Comparison of ENCODE assay signal across 15 mouse cellular contexts in the genomic region with DNA sequence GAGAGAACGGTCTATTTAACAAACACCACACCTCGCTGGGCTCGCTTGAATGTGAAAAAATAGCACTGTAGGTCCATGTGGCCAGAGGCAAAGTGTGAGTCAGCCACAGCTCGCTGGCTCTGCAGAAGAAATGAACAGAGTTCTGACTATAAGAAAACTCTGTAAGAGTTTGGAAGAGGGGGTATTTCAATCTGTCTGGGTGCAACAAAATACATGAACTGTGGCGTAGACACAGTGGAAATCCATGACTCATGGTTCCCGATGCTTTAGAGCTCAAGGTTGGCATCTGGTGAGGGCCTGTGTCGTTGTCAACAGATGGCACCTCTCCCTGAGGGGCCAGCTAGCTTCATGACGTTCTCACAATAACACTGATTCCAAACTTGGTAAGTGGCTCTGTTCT.
DNase-seq lines count a peak whose midpoint lies in the region; ATAC-seq and TF ChIP-seq lines count a peak whose summit lies in the region.
"Had no signal": no experiment of that assay in that cellular context is flagged by ENCODE, and none has a peak within 500 bp of the region (broad histone marks: within the 10 kb centered on the region; RNA-seq: fewer than 3 reads in every experiment).

No protein-coding gene starts in this region.

- no peak for TF ChIP-seq POLR2A in thymus, adult 2 months (IDR thresholded peaks at IDR 0.05; ENCODE audit: control insufficient read depth, extremely low read depth, insufficient read depth, low read length, poor library complexity)

- no peak overlapping the region for H3K27ac ChIP-seq in thymus, adult 2 months (ENCODE audit: control insufficient read depth, insufficient read depth, low read length)
- H3K27ac ChIP-seq in midbrain, postnatal 0 days (ENCODE audit: low read depth, low read length), result no peak overlapping the region
- H3K27ac ChIP-seq in intestine, postnatal 0 days (ENCODE audit: low read depth, low read length), result no peak overlapping the region
- H3K27ac ChIP-seq: forebrain, embryonic 12.5 days; kidney, postnatal 0 days; liver, embryonic 13.5 days had no signal

- DNase-seq in cerebellum, postnatal 4 days (ENCODE audit: low spot score in 2 of 2), result no peak
- peak; percentile 9 for DNase-seq in 3134 (ENCODE audit: extremely low read depth, insufficient read length, low spot score)
- DNase-seq in adrenal gland, postnatal 36 days, result peak; percentile 36 to 42
- peak; percentile 38 to 58 for DNase-seq in cerebellum, postnatal 14 days
- DNase-seq in thymus, adult 2 months, result no peak
- DNase-seq in midbrain, postnatal 0 days (ENCODE audit: low spot score), result no peak
- DNase-seq: heart, postnatal 14 days; liver, embryonic 13.5 days; lung, postnatal 10 days had no signal

- no peak overlapping the region for H3K4me2 ChIP-seq in midbrain, postnatal 0 days (ENCODE audit: low read depth, low read length, poor library complexity, severe bottlenecking)
- H3K4me2 ChIP-seq in intestine, postnatal 0 days (replicated peaks; ENCODE audit: low read depth), result no peak overlapping the region
- H3K4me2 ChIP-seq: forebrain, embryonic 12.5 days; liver, embryonic 13.5 days had no signal

- no peaks in the 10 kb centered on the region for H3K36me3 ChIP-seq in thymus, adult 2 months (ENCODE audit: control insufficient read depth, insufficient read depth, low read length)
- H3K36me3 ChIP-seq in midbrain, postnatal 0 days (ENCODE audit: insufficient read depth, low read length), result no peaks in the 10 kb centered on the region
- no peaks in the 10 kb centered on the region for H3K36me3 ChIP-seq in intestine, postnatal 0 days (ENCODE audit: control insufficient read depth, insufficient read depth)
- H3K36me3 ChIP-seq: forebrain, embryonic 12.5 days; G1E; liver, embryonic 13.5 days had no signal

- no peak overlapping the region for H3K4me3 ChIP-seq in thymus, adult 2 months (ENCODE audit: control insufficient read depth, insufficient read depth, low read length)
- no peak overlapping the region for H3K4me3 ChIP-seq in midbrain, postnatal 0 days (ENCODE audit: low read depth, low read length)
- H3K4me3 ChIP-seq in intestine, postnatal 0 days (ENCODE audit: low read depth, low read length), result no peak overlapping the region
- H3K4me3 ChIP-seq: forebrain, embryonic 12.5 days; liver, embryonic 13.5 days had no signal

- H3K9ac ChIP-seq in midbrain, postnatal 0 days (replicated peaks; ENCODE audit: low read length, poor library complexity, severe bottlenecking), result no peak overlapping the region
- H3K9ac ChIP-seq in intestine, postnatal 0 days (ENCODE audit: low read depth, low read length), result no peak overlapping the region
- H3K9ac ChIP-seq: forebrain, embryonic 12.5 days; liver, embryonic 13.5 days had no signal

- H3K9me3 ChIP-seq in midbrain, postnatal 0 days (ENCODE audit: low read length), result no peaks in the 10 kb centered on the region
- no peaks in the 10 kb centered on the region for H3K9me3 ChIP-seq in intestine, postnatal 0 days (ENCODE audit: control insufficient read depth)
- H3K9me3 ChIP-seq: forebrain, embryonic 12.5 days; liver, embryonic 13.5 days had no signal

- H3K27me3 ChIP-seq in thymus, adult 2 months (ENCODE audit: control insufficient read depth, insufficient read depth, low read length), result no peaks in the 10 kb centered on the region
- no peaks in the 10 kb centered on the region for H3K27me3 ChIP-seq in midbrain, postnatal 0 days (ENCODE audit: insufficient read depth, low read length)
- no peaks in the 10 kb centered on the region for H3K27me3 ChIP-seq in intestine, postnatal 0 days (replicated peaks; ENCODE audit: control insufficient read depth, insufficient read depth, low read length)
- H3K27me3 ChIP-seq: forebrain, embryonic 12.5 days; liver, embryonic 13.5 days had no signal

- 84% methylated on average over 8 of the region's 8 CpGs for WGBS in thymus, adult 2 months
- 75% methylated on average over 8 of the region's 8 CpGs for WGBS in midbrain, postnatal 0 days
- WGBS in intestine, postnatal 0 days, result 72% methylated on average over 8 of the region's 8 CpGs

- TF ChIP-seq CTCF in thymus, adult 2 months (IDR thresholded peaks at IDR 0.05; ENCODE audit: borderline replicate concordance, control insufficient read depth, extremely low read depth, insufficient read depth, low read length, poor library complexity), result no peak
- TF ChIP-seq CTCF in midbrain, postnatal 0 days (IDR thresholded peaks at IDR 0.05), result no peak
- no peak for TF ChIP-seq CTCF in intestine, postnatal 0 days (IDR thresholded peaks at IDR 0.05; ENCODE audit: low read depth)

- H3K4me1 ChIP-seq in thymus, adult 2 months (replicated peaks; ENCODE audit: control insufficient read depth, insufficient read depth, low read length), result no peaks in the 10 kb centered on the region
- H3K4me1 ChIP-seq in midbrain, postnatal 0 days (ENCODE audit: insufficient read depth, low read length), result no peaks in the 10 kb centered on the region
- 0 out of 2 replicates have a peak, but pooled peaks cover 3% of the 10 kb centered on the region for H3K4me1 ChIP-seq in intestine, postnatal 0 days (replicated peaks; ENCODE audit: control insufficient read depth, insufficient read depth, low read length)
- H3K4me1 ChIP-seq: liver, embryonic 13.5 days had no signal

- peak; percentile 74 for ATAC-seq in cerebellum, adult (ENCODE audit: insufficient number of reproducible peaks, low FRiP score, low TSS enrichment)
- no peak for ATAC-seq in midbrain, postnatal 0 days (ENCODE audit: low FRiP score)
- no peak for ATAC-seq in intestine, postnatal 0 days
- ATAC-seq: hindbrain, embryonic 16.5 days had no signal

Comparison
In these comparisons a context has a peak if more than half of its experiments do, and no peak if none do; other contexts are left out.
1. DNase-seq: peak in 3134 (single experiment), adrenal gland, postnatal 36 days (2 of 2) and cerebellum, postnatal 14 days (2 of 2); none in cerebellum, postnatal 4 days (0 of 2), thymus, adult 2 months (single experiment) and midbrain, postnatal 0 days (single experiment).